26 mouse cellular contexts compared by ENCODE assay signal in genomic region chr3:53294855-53295254, GRCm38 (mm10).
DNase-seq lines count a peak whose midpoint lies in the region; ATAC-seq and TF ChIP-seq lines count a peak whose summit lies in the region.
"Had no signal": no experiment of that assay in that cellular context is flagged by ENCODE, and none has a peak within 500 bp of the region (broad histone marks: within the 10 kb centered on the region; RNA-seq: fewer than 3 reads in every experiment).

No protein-coding gene starts in this region.

- H3K4me3 ChIP-seq in kidney, adult 2 months (ENCODE audit: insufficient read depth, low read depth, low read length): no peak overlapping the region
- H3K4me3 ChIP-seq in kidney, embryonic 16.5 days (ENCODE audit: low read length): no peak overlapping the region
- H3K4me3 ChIP-seq: embryonic facial prominence, embryonic 15.5 days; heart, adult 2 months; heart, embryonic 12.5 days; limb, embryonic 13.5 days; lung, embryonic 15.5 days; midbrain, embryonic 13.5 days; neural tube, embryonic 13.5 days had no signal

- H3K27ac ChIP-seq in kidney, adult 2 months (ENCODE audit: insufficient read depth, low read depth, low read length): no peak overlapping the region
- H3K27ac ChIP-seq in kidney, embryonic 16.5 days (ENCODE audit: low read length): peak overlapping the region; percentile 64; the same call in 1 of the 2 replicates
- H3K27ac ChIP-seq: embryonic facial prominence, embryonic 15.5 days; heart, adult 2 months; limb, embryonic 13.5 days; lung, embryonic 15.5 days; midbrain, embryonic 13.5 days; neural tube, embryonic 13.5 days had no signal

- DNase-seq in kidney, adult 2 months: peak; percentile 15
- DNase-seq in kidney, adult 11 months: no peak
- DNase-seq in brain, embryonic 14.5 days (ENCODE audit: low read depth): peak; percentile 29
- peak; percentile 44 to 60 for DNase-seq in kidney, postnatal 4 days
- DNase-seq in layer of hippocampus, adult 9-11 months: no peak
- DNase-seq in adrenal gland, adult 8-10 months: no peak
- no peak for DNase-seq in right cerebral cortex, postnatal 4 days
- DNase-seq: adrenal gland, postnatal 14 days; B cell, adult 2 months; cerebellum, adult 18-20 months; cerebellum, postnatal 10 days; gastrocnemius, postnatal 36 days; heart, adult 2 months; right cerebral cortex, postnatal 25 days; spleen, adult 18-20 months; thymus, postnatal 14 days had no signal

- no peak for TF ChIP-seq POLR2A in kidney, adult 2 months (IDR thresholded peaks at IDR 0.05; ENCODE audit: low read depth, low read length)
- TF ChIP-seq POLR2A in brain, embryonic 14.5 days (IDR thresholded peaks at IDR 0.05; ENCODE audit: borderline replicate concordance, extremely low read depth, insufficient read depth, insufficient read length, poor library complexity, severe bottlenecking): no peak

- no peaks in the 10 kb centered on the region for H3K27me3 ChIP-seq in kidney, adult 2 months (replicated peaks; ENCODE audit: control insufficient read depth, insufficient read depth, low read length)
- H3K27me3 ChIP-seq in kidney, embryonic 16.5 days (ENCODE audit: insufficient read depth, low read length): no peaks in the 10 kb centered on the region
- H3K27me3 ChIP-seq: embryonic facial prominence, embryonic 15.5 days; heart, embryonic 12.5 days; lung, embryonic 15.5 days; midbrain, embryonic 13.5 days; neural tube, embryonic 13.5 days had no signal

- no peaks in the 10 kb centered on the region for H3K9me3 ChIP-seq in kidney, embryonic 16.5 days (ENCODE audit: low read length)
- H3K9me3 ChIP-seq: embryonic facial prominence, embryonic 15.5 days; limb, embryonic 13.5 days; lung, embryonic 15.5 days; midbrain, embryonic 13.5 days; neural tube, embryonic 13.5 days had no signal

- H3K9ac ChIP-seq in kidney, embryonic 16.5 days (replicated peaks; ENCODE audit: low read length): no peak overlapping the region
- H3K9ac ChIP-seq: embryonic facial prominence, embryonic 15.5 days; heart, embryonic 12.5 days; limb, embryonic 13.5 days; lung, embryonic 15.5 days; midbrain, embryonic 13.5 days; neural tube, embryonic 13.5 days had no signal

- peak; percentile 53; the same call in 1 of the 2 replicates for ATAC-seq in kidney, embryonic 16.5 days (ENCODE audit: low FRiP score, low TSS enrichment)
- ATAC-seq: forebrain, embryonic 14.5 days; hindbrain, embryonic 16.5 days; midbrain, embryonic 13.5 days had no signal

- H3K36me3 ChIP-seq in kidney, adult 2 months (ENCODE audit: control insufficient read depth, insufficient read depth, low read length): no peaks in the 10 kb centered on the region
- no peaks in the 10 kb centered on the region for H3K36me3 ChIP-seq in kidney, embryonic 16.5 days (ENCODE audit: insufficient read depth, low read length)
- H3K36me3 ChIP-seq: embryonic facial prominence, embryonic 15.5 days; heart, embryonic 12.5 days; limb, embryonic 13.5 days; lung, embryonic 15.5 days; midbrain, embryonic 13.5 days; neural tube, embryonic 13.5 days had no signal

- no peak for TF ChIP-seq CTCF in kidney, adult 2 months (conservative IDR thresholded peaks at IDR 0.05; ENCODE audit: insufficient read depth, insufficient read length, low read depth, low read length)
- no peak for TF ChIP-seq CTCF in brain, embryonic 14.5 days (IDR thresholded peaks at IDR 0.05; ENCODE audit: borderline replicate concordance, extremely low read depth, insufficient read depth, insufficient read length)

- whole genome bisulfite sequencing in kidney, adult 2 months: 49% methylated on average over 6 of the region's 6 CpGs
- 45% methylated on average over 6 of the region's 6 CpGs for WGBS in kidney, embryonic 16.5 days

- no peaks in the 10 kb centered on the region for H3K4me1 ChIP-seq in kidney, adult 2 months (ENCODE audit: control insufficient read depth, insufficient read depth, low read length)
- H3K4me1 ChIP-seq in kidney, embryonic 16.5 days (ENCODE audit: insufficient read depth, low read length): peaks cover 20% of the 10 kb centered on the region; the same call in 1 of the 2 replicates
- H3K4me1 ChIP-seq: lung, embryonic 15.5 days had no signal

- no peak overlapping the region for H3K4me2 ChIP-seq in kidney, embryonic 16.5 days (replicated peaks; ENCODE audit: low read depth, low read length)
- H3K4me2 ChIP-seq: embryonic facial prominence, embryonic 15.5 days; heart, embryonic 12.5 days; limb, embryonic 13.5 days; liver, embryonic 11.5 days; lung, embryonic 15.5 days; midbrain, embryonic 13.5 days; neural tube, embryonic 13.5 days had no signal

Comparison
In these comparisons a context has a peak if more than half of its experiments do, and no peak if none do; other contexts are left out.
1. DNase-seq: peak in kidney, adult 2 months (single experiment), brain, embryonic 14.5 days (single experiment) and kidney, postnatal 4 days (2 of 2); none in kidney, adult 11 months (single experiment), layer of hippocampus, adult 9-11 months (single experiment), adrenal gland, adult 8-10 months (single experiment) and right cerebral cortex, postnatal 4 days (single experiment).